Mouse (Mus musculus) forebrain, embryonic 13.5 days (tissue): ENCODE measurements around the gene Fbxo24. TPM values are rescaled to one million over a fixed set of nuclear protein-coding genes. Genes with fewer than 3 reads are reported as not detected.

Experiments used
- ATAC-seq: fragments of 200-750 bp; cut with Nextera tagmentation; 2 replicates; pipeline ENCODE4 v1.8.0; 2017
- H3K27ac ChIP-seq: fragments of 300-500 bp; sonication (generic); 2 replicates; pipeline ENCODE4 v1.5.1; 2015; ENCODE audit warnings: inconsistent platforms, mild to moderate bottlenecking, moderate library complexity
- H3K27me3 ChIP-seq: fragments of 300-500 bp; sonication (generic); 2 replicates; pipeline ENCODE4 v1.6.1; 2015; ENCODE audit warnings: mild to moderate bottlenecking, inconsistent platforms
- H3K36me3 ChIP-seq: fragments of 300-500 bp; sonication (generic); 2 replicates; pipeline ENCODE4 v1.6.1; 2015; ENCODE audit warnings: mild to moderate bottlenecking, inconsistent platforms; ENCODE audit not compliant: poor library complexity, severe bottlenecking
- H3K4me1 ChIP-seq: fragments of 300-500 bp; sonication (generic); 2 replicates; pipeline ENCODE4 v1.6.1; 2015; ENCODE audit warnings: inconsistent platforms
- H3K4me2 ChIP-seq: fragments of 300-500 bp; sonication (generic); 2 replicates; pipeline ENCODE4 v1.6.1; 2015; ENCODE audit warnings: inconsistent platforms, mild to moderate bottlenecking, moderate library complexity
- H3K4me3 ChIP-seq: fragments of 300-500 bp; sonication (generic); 2 replicates; pipeline ENCODE4 v1.5.1; 2015; ENCODE audit warnings: mild to moderate bottlenecking, inconsistent platforms
- H3K9ac ChIP-seq: fragments of 300-500 bp; sonication (generic); 2 replicates; pipeline ENCODE4 v1.6.1; 2015; ENCODE audit warnings: mild to moderate bottlenecking, inconsistent platforms
- H3K9me3 ChIP-seq: fragments of 300-500 bp; sonication (generic); replicated peaks from 2 replicates; pipeline ENCODE4 v1.6.1; 2016; ENCODE audit warnings: inconsistent platforms
- WGBS: fragments of 180-500 bp; shearing (Covaris S2); methylation state at CpG from one replicate; pipeline ENCODE4 v1.1.7; 2015; 5-methylcytosine and 5-hydroxymethylcytosine counted together
- polyA plus RNA-seq: library from polyadenylated mRNA; unstranded; fragments of >200 nt; fragmentation: Nextera tagmentation; extraction: Ambion mirVana; gene quantifications from 2 replicates; pipeline ENCODE4 v1.2.1, GENCODE M21; 2015

Fbxo24 gene
- polyA plus RNA-seq, 1 experiment from 2014 or later: 0.22 TPM

- H3K27ac ChIP-seq: no peak overlapping the region
- peaks cover 66% of the 10 kb centered on the region for H3K36me3 ChIP-seq
- no peak overlapping the region for H3K4me2 ChIP-seq
- no peak overlapping the region for H3K9ac ChIP-seq
- no peaks in the 10 kb centered on the region for H3K27me3 ChIP-seq
- H3K9me3 ChIP-seq: no peaks in the 10 kb centered on the region
- peaks cover 5% of the 10 kb centered on the region for H3K4me1 ChIP-seq
- no peak for ATAC-seq
- no peak overlapping the region for H3K4me3 ChIP-seq
- 84% methylated on average over 7 of the region's 7 CpGs for WGBS
Measured at GRCm38 (mm10) chr5:137654746-137655145, 25.9 kb upstream of the Fbxo24 start.

- H3K9ac ChIP-seq: no peak overlapping the region
- H3K27ac ChIP-seq: no peak overlapping the region
- H3K9me3 ChIP-seq: no peaks in the 10 kb centered on the region
- no peak overlapping the region for H3K4me3 ChIP-seq
- H3K36me3 ChIP-seq: peaks cover 53% of the 10 kb centered on the region
- WGBS: 95% methylated on average over 10 of the region's 10 CpGs
- peaks cover 6% of the 10 kb centered on the region for H3K4me1 ChIP-seq
- H3K4me2 ChIP-seq: no peak overlapping the region
- H3K27me3 ChIP-seq: no peaks in the 10 kb centered on the region
- no peak for ATAC-seq
Measured at GRCm38 (mm10) chr5:137653366-137653765, 24.6 kb upstream of the Fbxo24 start.

- WGBS: 30% methylated on average over 3 of the region's 3 CpGs
- H3K36me3 ChIP-seq: peaks cover 48% of the 10 kb centered on the region
- no peak overlapping the region for H3K4me3 ChIP-seq
- no peaks in the 10 kb centered on the region for H3K9me3 ChIP-seq
- no peak overlapping the region for H3K4me2 ChIP-seq
- H3K4me1 ChIP-seq: peaks cover 6% of the 10 kb centered on the region
- peaks cover 5% of the 10 kb centered on the region; the same call in 1 of the 2 replicates for H3K27me3 ChIP-seq
- ATAC-seq: 0 out of 2 replicates have a peak, but pooled peaks have one; percentile 52
- no peak overlapping the region for H3K9ac ChIP-seq
- H3K27ac ChIP-seq: no peak overlapping the region
Measured at GRCm38 (mm10) chr5:137652474-137652873, 23.7 kb upstream of the Fbxo24 start.

DNA sequence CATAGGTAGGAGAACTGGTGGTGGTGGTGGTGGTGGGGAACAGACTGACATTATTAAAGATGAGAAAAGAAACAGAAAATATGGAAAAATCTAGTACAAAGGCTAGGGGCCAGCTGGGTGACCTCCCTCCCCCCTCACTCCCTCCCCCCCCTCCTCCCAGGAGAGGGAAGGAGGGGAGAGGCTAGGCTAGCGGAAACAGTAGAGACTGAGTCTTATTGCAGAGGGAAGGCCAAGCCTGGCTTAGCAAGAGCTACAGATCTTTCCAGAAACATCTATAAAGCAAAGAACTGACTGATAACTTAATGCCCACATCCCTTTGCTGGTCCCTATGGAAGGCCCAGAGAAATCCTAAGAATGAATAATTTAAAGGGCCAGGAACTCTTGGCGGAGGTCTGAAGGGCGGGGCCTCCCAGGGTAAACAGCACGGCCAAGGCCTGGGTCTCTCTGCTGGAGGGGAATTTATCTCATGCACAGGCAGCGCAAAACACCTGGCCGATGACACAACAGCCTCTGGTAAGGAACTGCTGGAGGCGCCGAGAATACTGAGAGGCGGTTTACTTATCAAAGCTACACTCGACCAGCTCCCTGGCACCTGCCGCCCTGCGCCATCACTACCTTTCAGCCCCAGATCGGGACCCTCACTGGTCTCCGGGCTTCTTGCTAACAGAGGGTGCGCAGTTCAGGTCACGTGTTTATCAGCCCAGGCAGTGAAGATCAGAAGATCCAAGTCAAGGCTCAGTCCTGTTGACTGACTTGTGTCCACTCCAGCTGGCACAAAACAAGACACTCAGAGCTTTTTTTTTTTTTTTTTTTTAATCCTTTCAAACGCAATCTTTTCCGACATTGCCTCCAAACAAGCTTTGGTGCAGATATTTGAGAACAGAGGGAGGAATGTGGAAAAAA, 21.1 kb upstream of the Fbxo24 start:
- no peak for ATAC-seq
- no peaks in the 10 kb centered on the region for H3K9me3 ChIP-seq
- H3K27ac ChIP-seq: no peak overlapping the region; the same call in 1 of the 2 replicates
- H3K4me1 ChIP-seq: peaks cover 11% of the 10 kb centered on the region
- H3K4me3 ChIP-seq: no peak overlapping the region
- H3K4me2 ChIP-seq: peak overlapping the region; percentile 22; the same call in 1 of the 2 replicates
- H3K9ac ChIP-seq: 0 out of 2 replicates have a peak overlapping the region, but pooled peaks have one; percentile 37
- H3K36me3 ChIP-seq: peaks cover 37% of the 10 kb centered on the region
- peaks cover 28% of the 10 kb centered on the region for H3K27me3 ChIP-seq
- 18% methylated on average over 18 of the region's 18 CpGs for WGBS

DNA sequence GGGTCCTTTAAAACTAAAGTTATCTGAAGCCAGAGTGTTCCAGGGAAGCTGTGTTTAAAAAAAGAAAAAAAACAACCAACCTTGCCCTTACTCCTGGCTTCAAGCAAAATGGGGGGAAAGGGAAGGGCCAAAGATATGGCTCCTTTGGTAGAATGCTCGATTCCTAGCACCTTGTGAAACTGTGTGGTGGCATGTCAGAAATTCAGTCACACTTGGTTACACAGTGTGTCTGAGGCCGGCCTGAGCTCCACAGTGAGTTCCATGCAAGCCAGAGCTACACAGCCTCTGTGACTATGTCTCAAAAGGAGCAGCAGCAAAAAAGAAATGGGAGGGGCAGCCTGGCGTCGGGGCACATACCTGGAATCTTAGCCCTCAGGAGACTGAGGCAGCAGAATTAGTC, 20.4 kb upstream of the Fbxo24 start:
- Histone ChIP-seq H3K27me3 (peaks cover 34% of the 10 kb centered on the region), H3K9ac (no peak overlapping the region), H3K9me3 (no peaks in the 10 kb centered on the region), H3K27ac (no peak overlapping the region), H3K4me2 (no peak overlapping the region), H3K4me3 (no peak overlapping the region), H3K4me1 (peaks cover 11% of the 10 kb centered on the region), H3K36me3 (peaks cover 31% of the 10 kb centered on the region)
- 22% methylated on average over 4 of the region's 4 CpGs for WGBS
- no peak for ATAC-seq

GRCm38 (mm10) chr5:137647827-137648601, 19.2 kb upstream of the Fbxo24 start:
- peaks cover 19% of the 10 kb centered on the region for H3K36me3 ChIP-seq
- H3K9me3 ChIP-seq: no peaks in the 10 kb centered on the region
- 78% methylated on average over 9 of the region's 9 CpGs for WGBS
- no peak overlapping the region for H3K9ac ChIP-seq
- no peak overlapping the region for H3K4me2 ChIP-seq
- ATAC-seq: peak; percentile 39; the same call in 1 of the 2 replicates
- peaks cover 47% of the 10 kb centered on the region for H3K27me3 ChIP-seq
- peaks cover 11% of the 10 kb centered on the region for H3K4me1 ChIP-seq
- no peak overlapping the region for H3K27ac ChIP-seq
- H3K4me3 ChIP-seq: no peak overlapping the region

DNA sequence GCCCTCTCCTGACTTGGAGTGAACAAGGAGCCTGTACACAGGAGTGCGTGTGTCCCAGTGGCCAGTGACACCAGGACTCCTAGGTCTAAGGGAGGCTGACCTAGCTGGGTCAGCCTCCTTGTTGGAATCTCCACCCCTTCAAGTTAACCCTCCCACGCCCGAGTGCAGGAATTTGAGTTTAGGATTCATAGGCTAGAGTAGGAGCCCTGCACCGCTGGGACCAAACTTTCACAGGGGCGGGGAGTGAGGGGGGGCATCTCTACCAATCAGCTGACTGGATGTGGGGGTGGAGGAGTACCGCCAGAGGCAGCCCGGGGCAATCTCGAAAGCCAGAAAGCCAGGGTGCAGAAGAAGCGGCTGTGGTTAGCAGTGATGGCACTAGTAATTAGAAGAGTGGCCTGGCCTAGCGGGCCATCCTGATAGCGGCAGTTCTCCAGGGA, 16.9 kb upstream of the Fbxo24 start, which contains the start of gene Irs3:
Irs3 (minus strand) TSS at position 63 of the 440 bp plus-strand sequence.
- H3K9ac ChIP-seq: peak within 1 kb of the TSS; percentile 26
- peak within 1 kb of the TSS; percentile 27 for H3K4me3 ChIP-seq
- H3K9me3 ChIP-seq: no peaks in the 10 kb centered on the region
- H3K4me2 ChIP-seq: peak within 1 kb of the TSS; percentile 51
- no peak within 1 kb of the TSS for H3K27ac ChIP-seq
- ATAC-seq: no peak
- H3K27me3 ChIP-seq: peaks cover 48% of the 10 kb centered on the region
- H3K4me1 ChIP-seq: peaks cover 11% of the 10 kb centered on the region
- 17% methylated on average over 11 of the region's 11 CpGs for WGBS
- peaks cover 22% of the 10 kb centered on the region for H3K36me3 ChIP-seq

GRCm38 (mm10) chr5:137645091-137645651, 16.4 kb upstream of the Fbxo24 start:
- Histone ChIP-seq H3K27me3 (peaks cover 48% of the 10 kb centered on the region), H3K4me1 (peaks cover 11% of the 10 kb centered on the region), H3K9ac (peak overlapping the region; percentile 26), H3K36me3 (peaks cover 27% of the 10 kb centered on the region), H3K27ac (no peak overlapping the region), H3K4me3 (peak overlapping the region; percentile 27), H3K4me2 (peak overlapping the region; percentile 51), H3K9me3 (no peaks in the 10 kb centered on the region)
- peak; percentile 19; the same call in 1 of the 2 replicates for ATAC-seq
- 4% methylated on average over 44 of the region's 44 CpGs for WGBS

- WGBS: 40% methylated on average over 19 of the region's 19 CpGs
- no peak for ATAC-seq
- H3K4me2 ChIP-seq: no peak overlapping the region
- H3K4me3 ChIP-seq: no peak overlapping the region
- H3K36me3 ChIP-seq: peaks cover 34% of the 10 kb centered on the region
- H3K9ac ChIP-seq: no peak overlapping the region
- no peak overlapping the region for H3K27ac ChIP-seq
- peaks cover 5% of the 10 kb centered on the region for H3K4me1 ChIP-seq
- no peaks in the 10 kb centered on the region for H3K9me3 ChIP-seq
- peaks cover 48% of the 10 kb centered on the region for H3K27me3 ChIP-seq
Measured at GRCm38 (mm10) chr5:137644484-137644883, 15.7 kb upstream of the Fbxo24 start.

DNA sequence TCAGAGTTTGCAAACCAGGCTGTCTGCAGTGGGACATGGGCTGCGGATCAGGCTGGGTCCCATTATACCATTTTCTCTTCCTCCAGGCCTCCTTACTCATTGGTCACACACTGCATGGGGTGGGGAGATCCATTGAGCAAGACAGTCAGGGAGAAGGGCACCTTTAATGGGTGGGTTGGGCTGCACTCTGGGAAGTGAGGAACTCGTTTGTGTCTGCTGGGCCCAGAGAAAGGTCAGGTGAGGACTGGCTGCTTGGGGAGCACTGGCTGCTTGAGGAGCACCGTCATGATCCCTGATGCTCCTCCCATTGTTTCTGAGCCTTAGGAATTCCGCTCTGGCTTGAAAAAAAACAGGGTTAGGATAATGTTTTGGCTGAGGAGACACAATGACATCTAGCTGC, 14.1 kb upstream of the Fbxo24 start:
- H3K27ac ChIP-seq: no peak overlapping the region
- no peak overlapping the region for H3K4me2 ChIP-seq
- H3K4me1 ChIP-seq: peaks cover 5% of the 10 kb centered on the region
- H3K4me3 ChIP-seq: no peak overlapping the region
- H3K36me3 ChIP-seq: peaks cover 50% of the 10 kb centered on the region
- peaks cover 47% of the 10 kb centered on the region for H3K27me3 ChIP-seq
- no peaks in the 10 kb centered on the region for H3K9me3 ChIP-seq
- WGBS: 49% methylated on average over 4 of the region's 4 CpGs
- H3K9ac ChIP-seq: no peak overlapping the region
- ATAC-seq: no peak

GRCm38 (mm10) chr5:137641054-137641453, 12.3 kb upstream of the Fbxo24 start, which contains the start of gene Sap25:
Gene Sap25, plus strand, starts transcription at chr5:137641334.
- Histone ChIP-seq H3K4me3 (no peak within 1 kb of the TSS), H3K9me3 (no peaks in the 10 kb centered on the region), H3K27ac (no peak within 1 kb of the TSS), H3K27me3 (peaks cover 32% of the 10 kb centered on the region), H3K4me2 (no peak within 1 kb of the TSS), H3K36me3 (peaks cover 68% of the 10 kb centered on the region), H3K4me1 (peaks cover 5% of the 10 kb centered on the region), H3K9ac (no peak within 1 kb of the TSS)
- ATAC-seq: no peak
- WGBS: 90% methylated on average over 19 of the region's 19 CpGs
